Mouse (Mus musculus) lung, adult 18-20 months (tissue): ENCODE measurements at regions not wholly inside any gene's neighbourhood (a gene's known extent, or its start where the extent isn't known, plus 50 kb on each side); places are given as distances from the start of the nearest gene placed in this dataset.
"Not testable (repeated sequence)": the region's sequence is repeated elsewhere in the genome, so short reads cannot be mapped to it uniquely, and the experiment has no call there.

Experiments used
- DNase-seq, 2 experiments: peaks; one replicate each; pipeline ENCODE4 v3.0.0; 2022; ENCODE audit warnings: mixed read lengths in 2 of 2

DNA sequence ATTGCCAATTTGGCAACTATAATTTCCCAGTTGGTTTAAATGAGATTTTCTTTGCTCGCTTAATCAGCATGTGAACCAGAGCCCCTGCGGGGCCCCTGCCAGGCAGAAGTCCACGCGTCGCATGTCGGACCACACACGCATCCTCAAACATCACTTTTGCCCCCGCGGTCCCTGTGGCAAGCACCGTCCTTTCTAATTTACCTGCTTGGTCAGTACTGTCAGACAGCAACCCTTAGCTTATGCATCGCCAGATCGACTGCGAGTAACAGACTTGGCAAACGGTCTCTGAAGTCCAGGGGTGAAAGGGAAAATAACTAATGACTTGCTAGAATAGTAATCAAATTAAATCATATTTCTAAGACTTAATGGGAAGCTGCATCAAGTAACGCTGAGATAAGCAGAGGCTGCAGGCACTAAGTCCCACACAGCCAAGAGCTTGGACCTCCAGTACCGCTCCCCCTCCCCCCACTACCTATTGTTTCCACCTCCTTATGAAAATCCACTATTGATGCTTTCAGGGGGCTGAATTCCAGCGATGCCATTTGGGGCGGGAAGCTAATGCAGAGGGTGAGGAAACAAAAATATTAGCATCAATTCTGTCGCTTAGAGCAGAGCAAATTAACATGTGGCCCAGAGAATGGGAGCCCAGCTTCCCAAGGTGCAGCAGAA is 142.0 kb upstream of the Cntnap4 start:
- DNase-seq = no peak

DNA sequence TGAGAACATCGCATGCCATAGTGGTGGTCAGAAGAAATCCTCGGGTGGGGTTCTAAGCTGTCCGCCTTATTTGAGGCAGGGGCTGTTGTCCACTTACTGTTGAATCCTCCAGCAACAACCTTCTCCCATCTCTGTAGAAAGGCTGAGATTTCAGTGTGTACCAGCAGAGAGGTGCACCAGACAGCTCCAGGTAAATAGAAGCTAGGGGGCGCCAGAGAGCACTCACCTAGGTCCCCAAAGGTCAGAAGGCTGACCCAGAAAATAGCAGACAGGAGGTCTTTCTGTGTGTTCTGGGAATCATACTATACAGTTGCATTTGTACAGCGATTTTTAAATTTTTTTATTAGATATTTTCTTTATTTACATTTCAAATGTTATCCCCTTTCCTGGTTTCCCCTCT is 157.9 kb upstream of the Cntnap4 start:
- no peak for DNase-seq

DNA sequence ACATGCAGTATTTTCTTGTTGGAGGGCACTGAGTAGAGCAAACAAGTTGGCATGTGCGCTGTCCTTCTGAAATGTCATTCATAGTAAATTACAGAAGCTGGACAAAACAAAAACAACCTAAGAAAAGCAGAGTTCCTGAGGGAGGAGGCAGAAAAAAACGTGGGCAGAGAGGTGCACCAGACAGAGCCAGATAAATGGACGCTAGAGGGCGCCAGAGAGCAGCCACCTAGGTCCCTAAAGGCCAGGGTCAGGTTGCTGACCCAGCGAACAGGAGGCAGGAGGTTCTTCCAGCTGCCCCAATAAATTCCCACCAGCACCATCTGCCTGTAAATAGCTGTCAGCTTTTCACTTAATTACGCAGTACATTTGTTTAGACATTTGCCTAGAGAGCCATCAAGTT is 158.6 kb upstream of the Cntnap4 start:
- peak in 1 of 2 experiments; percentile 15 for DNase-seq

DNA sequence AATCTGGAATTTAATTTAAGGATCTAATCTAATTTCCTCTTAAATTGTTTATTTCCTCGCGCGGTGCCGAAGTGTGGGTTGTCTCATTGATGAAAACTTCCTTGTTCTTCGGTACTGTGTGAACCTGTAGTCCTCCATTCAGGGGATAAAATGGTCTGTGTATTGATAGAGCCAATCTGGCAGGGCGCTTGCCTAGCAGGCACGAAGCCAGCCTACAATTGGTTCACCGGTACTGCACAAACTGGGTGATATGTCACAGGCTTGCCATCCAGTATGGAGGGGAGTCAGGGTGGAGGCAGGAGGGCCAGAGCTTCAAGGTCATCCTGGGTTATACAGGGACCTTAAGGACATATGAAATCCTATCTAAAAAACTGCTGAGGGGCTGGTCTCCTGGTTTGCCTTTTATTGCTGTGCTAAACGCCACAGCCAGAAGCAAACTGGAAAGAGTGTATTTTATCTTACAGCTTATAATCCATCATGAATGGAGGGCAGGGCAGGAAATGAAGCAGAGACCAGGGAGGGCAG is 161.6 kb upstream of the Cntnap4 start:
- DNase-seq = no peak

DNA sequence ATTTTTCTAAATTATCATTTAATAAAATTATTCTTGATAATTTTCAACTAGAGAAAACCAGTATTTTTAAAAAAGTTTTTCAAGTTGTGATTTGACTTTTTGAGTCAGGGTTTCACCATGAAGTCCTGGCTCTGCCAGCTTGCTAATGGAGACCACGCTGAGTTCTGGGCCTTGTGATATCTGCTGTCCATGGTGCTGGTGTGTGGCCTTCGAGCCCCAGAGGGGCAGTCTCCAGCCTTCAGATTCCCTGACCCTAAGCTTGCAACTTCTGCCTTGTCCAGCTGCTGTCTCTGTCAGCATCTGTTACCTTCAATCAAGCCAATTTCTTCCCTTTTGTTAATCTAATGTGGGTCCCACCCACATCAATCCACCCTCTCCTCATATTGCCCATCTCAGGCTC is 165.8 kb upstream of the Cntnap4 start:
- DNase-seq = no peak

DNA sequence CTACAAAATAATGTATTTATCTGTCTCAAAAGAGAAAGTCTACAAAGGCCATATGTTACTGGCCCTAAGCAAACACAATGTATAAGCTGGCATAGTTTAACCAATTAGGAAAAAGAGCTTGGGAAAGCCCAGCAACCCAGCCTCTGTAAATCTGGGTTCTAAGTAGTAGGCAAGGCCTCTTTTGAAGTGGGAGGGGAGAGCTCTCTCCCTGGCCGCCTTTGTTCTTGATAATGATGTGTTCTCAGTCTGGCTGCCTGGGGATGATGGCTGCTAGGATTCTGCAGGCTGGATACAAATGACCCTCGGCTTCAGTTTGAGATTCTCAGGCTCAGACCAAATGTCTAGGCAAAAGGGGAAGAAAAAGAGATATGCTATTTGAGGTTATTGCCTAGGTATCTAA is 172.4 kb upstream of the Cntnap4 start:
- no peak for DNase-seq

DNA sequence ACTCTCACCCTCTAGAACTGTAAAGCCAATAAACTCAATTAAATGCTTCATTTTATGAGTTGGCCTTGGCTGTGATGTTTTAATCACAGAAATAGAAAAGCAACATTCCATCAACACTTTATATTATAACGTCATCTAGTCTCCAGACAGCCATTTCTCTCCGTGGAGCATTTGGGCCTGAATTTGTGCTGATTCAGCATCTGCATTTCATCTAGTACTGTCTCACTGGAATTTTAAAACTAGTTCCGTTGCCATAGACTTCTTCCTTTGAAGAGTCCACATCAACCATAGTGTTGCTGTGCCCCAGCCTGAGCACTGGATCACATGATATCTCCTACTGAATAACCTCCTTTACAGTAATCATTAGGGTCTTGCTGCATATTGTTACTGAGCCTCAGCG is 179.7 kb upstream of the Cntnap4 start:
- DNase-seq = no peak

DNA sequence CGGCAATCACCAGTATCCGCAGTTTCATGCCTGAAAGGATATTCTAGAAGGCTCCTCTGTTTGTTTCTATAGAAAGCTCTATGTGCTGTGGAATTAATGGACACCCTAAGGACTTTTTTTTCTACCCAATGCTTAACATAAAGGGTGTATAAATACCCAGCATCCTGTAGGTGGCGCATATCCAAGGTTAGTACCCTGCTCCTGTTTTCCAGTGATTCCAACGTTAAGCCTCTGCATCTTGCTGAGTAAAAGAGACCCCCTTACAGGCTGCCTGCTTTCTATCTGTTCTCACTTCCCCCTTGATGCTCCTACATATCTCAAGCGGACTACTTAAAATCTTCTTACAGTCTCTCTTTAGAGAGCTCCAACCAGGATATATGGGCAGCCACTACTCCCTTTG is 221.5 kb upstream of the Cntnap4 start:
- DNase-seq = no peak

DNA sequence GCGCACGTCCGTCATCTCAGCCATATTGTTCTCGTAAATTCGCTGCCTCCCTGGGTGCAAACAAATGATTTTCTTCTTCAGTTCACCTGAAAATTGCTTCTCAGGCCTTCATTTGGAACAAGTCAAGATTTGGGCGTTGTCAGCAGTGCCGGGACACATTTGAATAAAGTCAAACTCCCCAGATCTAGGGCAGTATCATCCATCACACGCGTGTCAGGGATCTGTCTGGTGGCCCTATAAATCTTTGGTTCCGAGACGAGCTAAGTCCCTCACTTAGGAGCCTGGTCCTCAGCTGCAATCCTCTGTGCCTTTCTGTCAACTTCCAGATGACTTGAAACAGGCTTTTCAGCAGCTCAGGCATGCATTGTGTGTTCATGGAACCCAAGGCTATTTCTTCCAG is 236.7 kb upstream of the Cntnap4 start:
- no peak for DNase-seq

DNA sequence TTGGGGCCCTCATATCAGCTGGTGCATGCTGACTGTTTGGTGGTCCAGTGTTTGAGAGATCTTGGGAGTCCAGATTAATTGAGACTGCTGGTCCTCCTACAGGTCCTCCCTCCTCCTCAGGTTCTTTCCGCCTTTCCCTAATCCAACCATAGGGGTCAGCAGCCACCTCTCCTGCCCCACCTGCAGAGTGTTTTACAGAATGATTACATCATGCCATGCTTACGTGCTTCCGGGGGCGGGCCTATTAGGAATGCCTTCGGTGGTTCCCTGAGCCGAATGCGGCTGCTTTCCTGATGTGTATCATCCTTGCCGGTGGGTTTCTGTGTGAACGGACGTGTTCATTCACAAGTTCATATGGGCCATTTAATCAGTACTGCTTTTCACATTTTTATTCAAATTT is 237.8 kb upstream of the Cntnap4 start:
- DNase-seq = no peak

DNA sequence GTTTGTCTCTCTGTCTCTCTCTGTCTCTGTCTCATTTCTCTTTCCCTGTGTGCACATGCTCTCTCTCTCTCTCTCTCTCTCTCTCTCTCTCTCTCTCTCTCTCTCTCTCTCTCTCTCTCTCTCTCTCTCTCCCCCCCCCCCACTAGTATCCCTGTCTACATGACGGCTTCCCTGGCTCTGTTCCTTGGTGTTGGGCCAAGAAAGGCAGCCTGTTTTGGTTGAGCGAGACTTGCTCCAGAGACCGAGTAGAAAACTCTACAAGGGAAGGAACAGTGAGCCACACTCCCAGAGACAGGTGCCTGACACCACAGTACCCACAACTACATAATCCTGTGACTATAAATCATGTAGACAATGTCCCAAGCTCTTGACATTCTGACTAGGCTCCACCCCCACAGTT is 260.0 kb upstream of the Cntnap4 start:
- no peak for DNase-seq

DNA sequence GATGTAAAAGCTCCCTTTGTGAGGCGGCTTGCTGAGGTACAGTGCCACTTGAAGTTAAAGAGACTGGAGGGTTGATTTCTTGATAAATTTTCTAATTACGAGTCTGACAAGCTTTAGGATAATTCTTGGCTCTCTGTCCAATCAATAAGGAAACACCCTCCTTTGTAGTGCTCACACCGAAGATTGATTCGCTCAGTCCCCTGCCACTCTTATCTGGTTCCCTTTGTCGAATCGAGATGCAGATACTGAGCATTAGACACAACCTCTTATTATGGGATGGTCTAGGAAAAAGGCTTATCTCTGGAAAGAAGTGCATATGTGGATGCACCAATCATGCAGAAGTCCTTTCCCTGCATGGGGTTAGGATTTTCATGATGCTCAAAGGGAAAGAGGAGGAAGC is 261.5 kb upstream of the Cntnap4 start:
- DNase-seq = no peak

DNA sequence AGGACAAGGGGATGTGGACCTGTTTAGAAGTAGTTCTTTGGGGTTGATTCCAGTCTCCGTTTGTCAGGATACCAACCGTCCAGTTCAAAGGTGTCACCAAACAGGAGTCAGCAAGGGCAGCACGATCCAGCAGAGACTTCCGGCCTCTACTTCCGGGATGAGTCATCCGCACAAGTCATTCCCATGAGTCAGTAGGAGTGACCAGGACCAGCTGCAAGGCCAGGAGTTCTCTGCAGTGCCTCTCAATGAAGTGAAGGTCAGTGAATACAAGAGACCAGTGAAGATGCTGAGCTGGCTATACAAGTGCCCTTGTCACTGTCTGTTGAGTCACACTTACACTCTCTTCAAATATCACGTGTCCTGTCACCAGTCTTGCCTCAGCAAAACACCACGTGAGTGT is 272.8 kb upstream of the Cntnap4 start:
- no peak for DNase-seq

DNA sequence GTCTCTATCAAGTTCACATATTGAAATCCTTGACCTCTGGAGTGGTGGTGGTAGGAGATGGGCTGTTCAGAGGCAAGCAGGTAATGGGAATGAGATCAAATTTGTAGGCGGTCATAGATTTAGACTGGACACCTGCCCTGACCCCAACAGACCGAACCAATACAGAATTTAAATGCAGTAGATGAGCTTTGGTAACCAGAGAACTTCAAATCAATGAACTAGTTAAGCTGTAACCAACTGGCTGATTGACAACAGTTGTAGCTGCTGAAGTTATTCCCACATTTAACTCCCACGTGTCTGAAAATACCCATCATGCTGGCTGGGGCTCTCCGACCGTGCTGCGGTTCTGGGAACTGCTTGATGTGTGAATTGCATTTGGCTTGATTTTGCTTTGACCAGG is 268.5 kb upstream of the Gm6793 start:
- no peak for DNase-seq

DNA sequence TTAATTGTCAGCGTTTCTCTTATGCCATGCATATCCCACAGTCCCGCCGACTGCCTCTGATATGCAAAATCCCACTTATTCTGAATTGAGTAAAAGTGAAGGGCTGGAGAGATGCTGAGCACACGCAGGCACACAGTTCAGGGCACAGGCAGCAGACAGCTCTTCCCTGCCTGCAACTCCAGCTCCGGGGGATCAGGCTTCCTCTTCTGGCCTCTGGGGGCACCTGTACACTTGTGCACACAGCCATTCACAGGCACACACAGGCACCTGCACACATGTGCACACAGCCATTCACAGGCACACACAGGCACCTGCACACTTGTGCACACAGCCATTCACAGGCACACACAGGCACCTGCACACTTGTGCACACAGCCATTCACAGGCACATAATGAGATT is 254.8 kb upstream of the Gm6793 start:
- no peak for DNase-seq

DNA sequence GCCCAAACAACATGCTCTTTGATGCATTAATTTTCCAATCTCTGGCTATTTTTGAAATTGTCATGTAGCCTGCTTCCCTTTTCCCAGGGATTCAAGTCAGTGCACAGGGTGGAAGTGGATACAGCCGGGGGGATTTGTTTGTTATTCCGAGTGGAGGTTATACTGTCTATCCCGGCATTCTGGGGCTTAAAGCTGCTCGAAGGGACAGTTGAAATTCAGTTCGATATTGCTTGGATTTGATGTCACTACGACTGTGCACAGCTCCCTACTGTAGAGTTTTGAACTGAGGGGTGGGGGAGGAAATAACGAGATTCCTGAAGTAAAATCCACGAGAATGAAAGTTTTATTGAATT is 254.4 kb upstream of the Gm6793 start:
- no peak for DNase-seq

DNA sequence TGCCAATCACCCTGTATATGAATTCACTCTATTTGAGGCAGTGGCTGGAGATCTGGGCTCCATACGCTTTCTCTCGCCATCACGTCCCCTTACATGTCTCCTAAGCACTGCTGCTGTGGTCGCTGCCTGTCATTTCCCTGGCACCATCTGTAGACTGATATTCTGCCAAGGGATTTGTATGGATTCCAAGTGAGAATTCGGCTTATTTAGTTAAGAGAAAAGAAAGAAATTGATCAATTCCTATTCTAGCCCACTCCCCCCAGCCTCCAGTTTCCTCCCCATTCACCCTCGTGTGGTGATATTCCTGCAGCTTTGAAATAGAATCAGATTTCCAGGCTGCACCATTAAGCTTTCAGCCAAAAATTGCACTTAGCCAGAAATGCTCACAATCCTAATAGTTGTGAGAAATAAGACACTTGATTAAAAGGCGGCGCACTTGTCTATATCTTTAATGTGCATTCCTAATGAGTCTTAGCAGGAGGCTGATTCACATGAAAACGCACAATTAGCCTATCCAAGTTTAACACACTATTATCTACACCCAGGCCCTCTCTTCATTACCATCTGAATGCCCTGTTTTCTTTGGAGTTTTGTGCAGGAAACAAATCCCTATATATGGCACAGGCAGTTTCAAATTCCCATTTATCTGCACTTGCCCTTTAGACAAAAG is 253.8 kb upstream of the Gm6793 start:
- DNase-seq = no peak

DNA sequence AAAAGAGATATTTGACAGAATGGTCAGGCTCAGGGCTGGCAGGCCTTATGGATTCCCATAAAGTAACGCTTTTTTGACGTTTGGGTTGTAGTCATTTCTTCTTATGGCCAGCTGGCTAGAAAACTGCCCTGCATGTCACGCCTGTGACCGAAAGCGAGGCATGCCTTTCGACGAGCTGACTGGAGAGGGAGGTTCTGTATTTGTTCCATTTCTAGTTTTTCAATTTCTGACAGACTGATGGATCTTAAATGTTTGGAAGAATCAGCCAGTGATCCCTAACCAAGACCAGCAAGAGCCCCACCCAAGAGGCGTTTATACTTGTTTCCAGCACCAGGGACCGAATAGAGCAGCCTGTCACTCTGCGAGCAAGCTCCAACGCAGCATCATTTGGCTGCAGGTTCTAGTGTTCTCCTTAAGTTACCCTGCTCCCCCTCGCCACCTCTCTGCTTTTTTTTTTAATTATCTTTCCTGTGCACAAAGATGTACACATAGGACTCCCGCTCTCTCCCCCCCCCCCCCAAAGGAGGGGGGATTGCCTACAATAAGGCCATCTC is 243.2 kb upstream of the Gm6793 start:
- DNase-seq = no peak

DNA sequence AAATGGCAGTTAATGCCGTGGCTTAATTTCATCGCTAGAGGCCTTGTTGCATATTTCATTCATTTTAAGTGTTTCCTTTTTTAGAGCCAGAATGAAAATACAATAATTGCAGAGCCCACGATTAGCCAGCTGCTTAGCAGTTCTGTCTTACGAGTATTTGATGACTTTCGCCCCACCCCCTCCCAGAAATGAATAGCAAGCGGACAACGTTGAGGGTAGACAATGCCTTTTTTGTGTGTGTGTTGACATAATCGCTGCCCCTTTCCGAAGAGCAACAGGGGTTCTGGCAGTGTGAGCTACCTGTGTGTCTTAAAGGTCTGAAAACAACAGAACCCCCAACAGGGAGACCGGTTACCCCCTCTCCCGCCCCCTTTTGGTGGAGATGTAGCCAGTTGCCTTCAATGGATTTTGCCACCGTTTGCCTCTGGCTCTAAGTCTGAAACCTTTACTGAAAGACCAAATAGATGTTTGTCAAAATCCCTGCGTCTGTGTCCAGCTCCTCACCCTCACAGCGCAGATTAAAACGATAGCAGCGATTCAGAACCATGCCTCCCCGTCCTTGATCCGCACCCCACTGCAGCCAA is 242.6 kb upstream of the Gm6793 start:
- DNase-seq = no peak

DNA sequence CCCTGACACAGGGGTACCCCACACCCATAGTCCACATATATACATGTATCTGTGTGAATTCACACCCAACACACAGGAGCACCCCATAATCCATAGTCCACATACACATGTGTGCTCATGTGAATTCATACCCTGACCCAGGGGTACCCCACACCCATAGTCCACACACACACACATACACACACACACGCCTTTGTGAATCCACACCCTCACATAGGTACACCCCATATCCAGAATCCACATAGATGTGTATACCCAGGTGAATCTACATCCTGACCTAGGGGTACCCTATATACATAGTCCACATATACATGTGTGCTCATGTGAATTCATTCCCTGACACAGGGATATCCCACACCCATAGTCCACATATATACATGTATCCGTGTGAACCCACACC is 231.8 kb upstream of the Gm6793 start:
- DNase-seq = not testable (repeated sequence)

DNA sequence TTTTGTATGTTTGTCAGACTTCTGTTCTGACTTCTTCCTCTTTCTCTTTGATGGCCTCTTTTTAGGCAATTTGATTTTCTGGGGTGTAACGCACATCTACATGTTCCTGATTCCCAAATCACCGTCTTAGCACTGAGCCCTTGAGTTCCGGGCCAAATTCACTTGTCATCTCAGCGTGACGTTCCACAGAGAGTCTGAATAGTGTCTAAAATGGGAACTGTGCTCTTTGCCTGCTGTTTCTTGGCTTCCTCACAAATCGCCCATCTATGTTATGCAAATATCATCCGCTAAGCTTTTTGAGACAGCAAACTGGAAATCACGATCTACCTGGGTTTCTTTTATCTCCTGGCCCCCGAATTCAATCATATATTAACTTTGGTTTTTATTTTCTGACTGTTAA is 223.8 kb upstream of the Gm6793 start:
- DNase-seq = no peak

DNA sequence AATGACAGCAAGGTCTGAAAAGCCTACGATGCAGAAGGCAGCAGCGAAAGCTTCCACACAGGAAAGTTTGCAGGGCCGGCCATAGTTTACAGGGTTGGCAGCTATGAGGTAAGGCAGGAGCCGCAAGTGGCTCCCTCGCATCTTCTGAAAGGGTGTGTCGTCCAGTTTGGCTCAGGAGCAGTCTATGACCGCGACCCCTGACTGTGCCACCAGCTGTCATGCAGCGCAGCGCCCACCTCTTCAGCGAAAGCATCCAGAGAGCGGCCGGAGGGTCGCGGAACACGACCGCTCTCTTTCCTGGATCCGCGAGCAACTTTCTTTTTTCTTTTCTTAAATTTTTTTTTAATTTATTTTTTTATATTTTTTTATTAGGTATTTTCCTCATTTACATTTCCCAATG is 221.9 kb upstream of the Gm6793 start:
- not testable (repeated sequence) for DNase-seq

DNA sequence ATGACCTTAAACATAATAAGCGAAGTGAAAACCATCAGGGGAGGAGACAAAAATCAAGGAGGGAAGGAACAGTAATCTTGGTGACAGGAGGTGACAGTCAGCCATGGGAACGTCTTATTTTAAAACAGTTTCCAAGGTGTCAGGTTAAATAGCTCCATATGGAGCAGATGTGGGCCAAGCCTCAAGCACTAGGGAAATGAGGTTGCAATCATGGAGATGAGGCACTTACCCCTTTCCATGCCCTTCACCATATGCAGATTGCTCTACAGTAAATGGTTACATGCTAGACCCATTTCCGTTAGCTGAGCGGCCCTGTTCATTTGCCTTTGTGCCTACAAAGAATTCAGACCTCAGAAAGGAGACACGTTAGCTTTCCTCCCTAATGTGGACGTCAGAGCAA is 204.8 kb upstream of the Gm6793 start:
- DNase-seq = no peak

DNA sequence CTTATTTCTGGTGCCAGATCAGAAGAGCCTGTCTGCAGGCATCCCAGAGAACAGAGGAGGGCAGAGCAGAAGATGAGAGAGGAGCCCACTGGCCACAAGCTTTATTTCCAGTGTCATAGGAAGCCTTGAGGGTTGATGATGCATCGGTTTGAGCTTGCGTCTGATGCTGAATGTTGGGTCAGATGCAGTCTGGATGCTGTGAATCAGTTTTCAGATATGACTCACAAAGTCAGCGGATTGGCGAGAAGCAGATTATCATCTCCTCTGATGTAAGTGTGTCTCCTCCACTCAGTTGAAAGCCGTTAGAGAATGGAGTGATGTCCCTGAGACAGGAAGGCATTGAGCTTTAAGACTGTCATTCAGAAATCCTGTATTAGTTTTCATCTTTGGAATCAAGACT is 197.3 kb upstream of the Gm6793 start:
- no peak for DNase-seq
